Mouse (Mus musculus) kidney, embryonic 15.5 days (tissue): ENCODE measurements around the gene Zmynd8. TPM values are rescaled to one million over a fixed set of nuclear protein-coding genes. Genes with fewer than 3 reads are reported as not detected.
"Not testable (repeated sequence)": the region's sequence is repeated elsewhere in the genome, so short reads cannot be mapped to it uniquely, and the experiment has no call there.

Experiments
- ATAC-seq: fragments of 200-750 bp; cut with Nextera tagmentation; replicated peaks from 2 replicates; pipeline ENCODE4 v1.8.0; 2017; ENCODE audit warnings: moderate TSS enrichment; ENCODE audit not compliant: low FRiP score
- H3K27ac ChIP-seq: fragments of 300-500 bp; sonication (generic); 2 replicates; pipeline ENCODE4 v1.5.1; 2015; ENCODE audit warnings: mild to moderate bottlenecking, inconsistent platforms
- H3K27me3 ChIP-seq: fragments of 300-500 bp; sonication (generic); 2 replicates; pipeline ENCODE4 v1.6.1; 2015; ENCODE audit warnings: inconsistent platforms
- H3K36me3 ChIP-seq: fragments of 300-500 bp; sonication (generic); 2 replicates; pipeline ENCODE4 v1.6.1; 2015; ENCODE audit warnings: inconsistent platforms
- H3K4me1 ChIP-seq: fragments of 300-500 bp; sonication (generic); 2 replicates; pipeline ENCODE4 v1.6.1; 2015; ENCODE audit warnings: inconsistent platforms
- H3K4me2 ChIP-seq: fragments of 300-500 bp; sonication (generic); 2 replicates; pipeline ENCODE4 v1.6.1; 2015; ENCODE audit warnings: moderate library complexity, mild to moderate bottlenecking, inconsistent platforms
- H3K4me3 ChIP-seq: fragments of 300-500 bp; sonication (generic); replicated peaks from 2 replicates; pipeline ENCODE4 v1.5.1; 2015; ENCODE audit warnings: mild to moderate bottlenecking, inconsistent platforms
- H3K9ac ChIP-seq: fragments of 300-500 bp; sonication (generic); 2 replicates; pipeline ENCODE4 v1.6.1; 2015; ENCODE audit warnings: mild to moderate bottlenecking, inconsistent platforms
- H3K9me3 ChIP-seq: fragments of 300-500 bp; sonication (generic); replicated peaks from 2 replicates; pipeline ENCODE4 v1.6.1; 2016; ENCODE audit warnings: inconsistent platforms
- WGBS: fragments of 180-500 bp; shearing (Covaris S2); methylation state at CpG from one replicate; pipeline ENCODE4 v1.1.7; 2015; ENCODE audit warnings: mixed read lengths; 5-methylcytosine and 5-hydroxymethylcytosine counted together
- polyA plus RNA-seq: library from polyadenylated mRNA; unstranded; fragments of >200 nt; fragmentation: Nextera tagmentation; extraction: Ambion mirVana; gene quantifications from 2 replicates; pipeline ENCODE4 v1.2.1, GENCODE M21; 2015

Gene Zmynd8
- polyA plus RNA-seq, 1 experiment from 2014 or later = 67.1 TPM

DNA sequence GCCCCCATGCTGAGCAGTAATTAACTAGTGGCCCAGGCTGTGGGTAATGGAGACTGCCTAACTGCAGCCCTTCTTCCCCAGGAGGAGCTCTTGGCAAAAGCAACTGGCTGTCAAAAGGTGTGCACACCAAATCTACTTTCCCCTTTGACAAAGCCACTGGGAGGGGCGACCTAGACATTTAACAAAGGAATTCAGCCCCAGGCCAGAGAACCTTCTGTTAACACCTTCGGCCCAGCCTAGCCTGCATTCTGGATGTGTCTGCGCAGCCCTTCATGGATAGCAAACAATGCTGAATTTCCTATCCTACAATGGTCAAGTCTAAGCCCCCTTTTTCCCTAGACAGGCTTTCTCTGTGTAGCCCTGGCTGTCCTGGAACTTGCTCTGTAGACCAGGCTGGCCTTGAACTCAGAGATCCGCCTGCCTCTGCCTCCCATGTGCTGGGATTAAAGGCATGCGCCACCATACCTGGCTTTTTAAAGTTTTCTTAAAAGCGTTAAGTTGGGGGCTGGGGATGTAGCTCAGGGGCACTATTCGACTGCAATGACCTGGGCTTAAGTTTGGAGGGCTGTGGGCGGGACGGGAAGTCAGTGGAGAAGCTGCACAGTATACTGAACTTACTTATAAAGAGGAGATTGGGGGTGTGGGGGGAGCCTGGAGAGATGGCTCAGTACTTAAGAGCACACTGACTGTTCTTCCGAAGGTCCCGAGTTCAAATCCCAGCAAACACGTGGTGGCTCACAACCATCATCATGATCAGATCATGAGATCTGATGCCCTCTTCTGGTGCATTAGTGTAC, 90.4 kb downstream of the Zmynd8 start:
- Histone ChIP-seq H3K36me3 (peaks cover 93% of the 10 kb centered on the region), H3K4me1 (no peaks in the 10 kb centered on the region), H3K4me2 (no peak overlapping the region), H3K9me3 (no peaks in the 10 kb centered on the region), H3K27me3 (no peaks in the 10 kb centered on the region), H3K27ac (no peak overlapping the region), H3K9ac (no peak overlapping the region), H3K4me3 (no peak overlapping the region)
- ATAC-seq = no peak
- WGBS = 97% methylated on average over 12 of the region's 12 CpGs

DNA sequence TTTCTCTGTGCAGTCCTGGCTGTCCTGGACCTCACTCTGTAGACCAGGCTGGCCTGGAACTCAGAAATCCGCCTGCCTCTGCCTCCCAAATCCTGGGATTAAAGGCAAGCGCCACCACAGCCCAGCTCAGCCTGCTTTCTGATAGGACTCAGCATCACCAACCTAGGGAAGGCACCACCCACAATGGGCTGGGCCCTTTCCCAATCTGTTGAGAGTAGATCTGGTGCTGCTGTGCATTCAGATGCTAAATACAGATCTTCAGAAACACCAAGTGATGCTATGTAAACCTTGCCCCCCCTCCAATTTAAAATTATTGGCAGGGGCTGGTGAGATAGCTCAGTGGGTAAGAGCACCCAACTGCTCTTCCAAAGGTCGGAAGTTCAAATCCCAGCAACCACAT, 98.6 kb downstream of the Zmynd8 start:
- ATAC-seq, H3K9me3 ChIP-seq, H3K4me1 ChIP-seq, H3K9ac ChIP-seq, H3K4me3 ChIP-seq, H3K27ac ChIP-seq, H3K27me3 ChIP-seq, H3K4me2 ChIP-seq: not testable (repeated sequence)
- H3K36me3 ChIP-seq = peaks cover 89% of the 10 kb centered on the region
- 95% methylated on average over 3 of the region's 3 CpGs for WGBS

DNA sequence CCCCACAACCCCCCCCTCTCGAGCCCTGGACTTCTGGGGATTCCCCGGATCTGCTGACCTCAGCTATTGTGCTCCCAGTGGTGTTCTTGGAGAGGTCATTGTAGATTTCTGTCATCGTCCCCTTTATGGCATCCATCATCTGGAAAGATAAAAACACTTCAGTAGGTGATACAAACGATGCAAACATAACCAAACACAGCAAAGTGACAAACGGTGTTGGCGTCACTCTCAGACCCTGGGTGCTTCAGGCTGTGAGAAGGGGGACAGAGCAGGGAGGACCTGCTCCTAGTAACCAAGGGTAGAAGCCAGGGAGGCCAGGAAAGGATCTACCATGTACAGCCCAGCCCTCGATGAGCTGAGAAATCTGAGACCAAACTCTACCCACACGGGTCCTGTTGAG, 100.9 kb downstream of the Zmynd8 start:
- Histone ChIP-seq H3K4me2 (no peak overlapping the region), H3K4me1 (peaks cover 2% of the 10 kb centered on the region; the same call in 1 of the 2 replicates), H3K27ac (no peak overlapping the region), H3K36me3 (peaks cover 92% of the 10 kb centered on the region), H3K9ac (no peak overlapping the region), H3K27me3 (no peaks in the 10 kb centered on the region), H3K9me3 (no peaks in the 10 kb centered on the region), H3K4me3 (no peak overlapping the region)
- 69% methylated on average over 8 of the region's 8 CpGs for WGBS
- ATAC-seq = no peak

DNA sequence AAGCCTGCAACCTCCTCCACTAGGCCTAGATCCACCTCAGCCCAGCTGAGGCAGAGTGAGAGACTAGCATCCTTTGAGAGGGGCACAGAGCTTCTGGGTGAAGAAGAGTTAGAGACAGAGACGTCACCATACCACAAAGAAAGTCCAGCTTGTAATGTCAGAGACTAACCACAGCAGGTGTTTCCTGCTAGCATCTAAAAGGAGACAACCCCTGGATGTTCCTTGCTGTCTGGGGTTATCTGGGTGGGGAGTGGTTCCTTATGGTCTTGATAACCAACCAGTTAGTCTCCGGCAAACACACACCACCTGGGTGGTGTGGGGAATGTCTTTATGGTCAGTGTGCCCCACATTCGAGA, 105.6 kb downstream of the Zmynd8 start:
- H3K4me2 ChIP-seq = no peak overlapping the region
- no peaks in the 10 kb centered on the region for H3K27me3 ChIP-seq
- H3K27ac ChIP-seq = 0 out of 2 replicates have a peak overlapping the region, but pooled peaks have one; percentile 9
- ATAC-seq = no peak
- no peak overlapping the region for H3K9ac ChIP-seq
- peaks cover 95% of the 10 kb centered on the region for H3K36me3 ChIP-seq
- H3K9me3 ChIP-seq = no peaks in the 10 kb centered on the region
- WGBS = 83% methylated on average over 3 of the region's 3 CpGs
- no peak overlapping the region for H3K4me3 ChIP-seq
- H3K4me1 ChIP-seq = peaks cover 10% of the 10 kb centered on the region

DNA sequence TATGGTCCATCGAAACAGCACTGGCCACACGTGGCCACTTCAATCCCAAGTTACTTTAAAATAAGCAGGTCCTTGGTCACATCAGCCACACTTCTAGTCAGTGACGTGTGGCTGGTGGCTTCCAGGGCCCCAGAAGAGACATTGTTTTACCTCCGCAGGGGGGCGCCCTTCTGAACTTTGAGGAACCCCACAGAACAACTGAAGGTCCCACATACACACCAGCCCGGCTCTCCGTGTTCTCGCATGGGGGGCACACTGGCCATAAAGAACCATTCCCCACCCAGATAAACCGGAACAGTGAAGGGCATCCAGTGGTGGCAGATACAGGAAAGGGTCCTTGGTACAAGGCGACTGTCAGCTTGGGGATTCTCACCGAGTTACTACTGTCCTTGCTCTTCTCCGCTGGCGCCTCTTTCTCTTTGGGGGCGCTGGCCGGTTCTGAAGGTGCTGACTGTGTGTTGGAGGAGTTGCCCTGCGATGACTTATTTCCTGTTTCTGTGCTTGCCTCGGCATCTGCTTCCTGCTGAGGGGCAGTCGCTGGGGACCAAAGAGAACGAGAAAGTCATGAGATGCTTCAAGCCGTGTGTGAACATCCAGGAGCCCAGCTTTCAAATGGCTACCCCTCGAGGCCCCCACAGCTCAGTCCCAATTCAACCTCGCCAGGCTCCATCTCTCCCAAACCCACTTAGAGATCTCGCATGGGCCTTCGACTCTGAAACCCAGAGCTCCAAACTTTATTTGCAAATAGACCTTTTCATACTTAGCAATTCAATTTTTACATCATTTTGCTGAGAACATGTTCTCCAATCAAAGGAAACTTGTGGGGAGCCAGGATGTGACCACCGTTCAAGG, 106.2 kb downstream of the Zmynd8 start:
- peaks cover 94% of the 10 kb centered on the region for H3K36me3 ChIP-seq
- whole genome bisulfite sequencing = 89% methylated on average over 25 of the region's 25 CpGs
- H3K9me3 ChIP-seq = no peaks in the 10 kb centered on the region
- H3K4me3 ChIP-seq = no peak overlapping the region
- H3K4me2 ChIP-seq = no peak overlapping the region
- H3K4me1 ChIP-seq = peaks cover 16% of the 10 kb centered on the region
- H3K9ac ChIP-seq = no peak overlapping the region
- 0 out of 2 replicates have a peak overlapping the region, but pooled peaks have one; percentile 9 for H3K27ac ChIP-seq
- no peak for ATAC-seq
- no peaks in the 10 kb centered on the region for H3K27me3 ChIP-seq

DNA sequence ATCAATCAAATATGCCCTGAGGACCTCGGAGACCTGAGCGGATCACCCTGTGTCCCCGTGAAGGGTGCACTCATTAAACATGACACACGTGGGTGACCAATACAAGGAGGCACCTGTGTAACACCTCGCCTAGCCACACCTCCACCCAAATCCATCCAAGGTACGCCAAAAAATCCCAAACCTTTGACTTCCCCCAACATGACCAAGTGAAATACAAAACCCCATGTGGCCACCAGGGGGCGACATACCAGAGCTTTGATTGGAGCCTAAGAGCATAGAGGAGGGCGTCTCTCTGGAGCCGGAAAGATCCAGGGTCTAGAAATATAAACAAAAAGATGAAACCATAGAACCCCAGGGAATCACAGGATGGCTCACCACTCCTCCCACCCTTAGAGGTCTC, 107.2 kb downstream of the Zmynd8 start:
- Histone ChIP-seq H3K36me3 (peaks cover 94% of the 10 kb centered on the region), H3K27ac (0 out of 2 replicates have a peak overlapping the region, but pooled peaks have one; percentile 14), H3K4me3 (no peak overlapping the region), H3K9ac (no peak overlapping the region), H3K27me3 (no peaks in the 10 kb centered on the region), H3K4me2 (no peak overlapping the region), H3K4me1 (peaks cover 23% of the 10 kb centered on the region), H3K9me3 (no peaks in the 10 kb centered on the region)
- no peak for ATAC-seq
- WGBS = 69% methylated on average over 9 of the region's 9 CpGs

DNA sequence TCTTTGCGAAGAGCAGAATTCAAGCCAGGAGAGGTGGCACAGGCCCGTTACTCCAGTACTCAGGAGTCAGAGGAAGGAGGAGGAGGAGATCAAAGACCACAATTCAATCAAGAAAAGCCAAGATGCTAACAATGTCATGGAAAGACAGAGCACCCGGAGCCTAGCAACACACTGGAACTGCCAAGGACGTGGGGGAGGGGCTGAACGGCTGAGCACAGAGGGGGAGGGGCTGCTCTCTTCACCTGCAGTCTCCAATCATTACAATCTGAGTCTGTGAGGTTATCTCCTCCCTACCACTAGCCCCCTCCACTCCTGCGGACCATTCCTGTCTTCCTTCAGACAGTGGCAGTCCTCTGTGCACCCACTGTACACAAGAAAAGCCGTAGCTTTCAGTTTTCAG, 107.8 kb downstream of the Zmynd8 start:
- Histone ChIP-seq H3K36me3 (peaks cover 94% of the 10 kb centered on the region), H3K9me3 (no peaks in the 10 kb centered on the region), H3K27ac (peak overlapping the region; percentile 14; the same call in 1 of the 2 replicates), H3K9ac (no peak overlapping the region), H3K27me3 (no peaks in the 10 kb centered on the region), H3K4me1 (peaks cover 23% of the 10 kb centered on the region), H3K4me2 (no peak overlapping the region), H3K4me3 (no peak overlapping the region)
- WGBS = 40% methylated on average over 7 of the region's 7 CpGs
- ATAC-seq = no peak

DNA sequence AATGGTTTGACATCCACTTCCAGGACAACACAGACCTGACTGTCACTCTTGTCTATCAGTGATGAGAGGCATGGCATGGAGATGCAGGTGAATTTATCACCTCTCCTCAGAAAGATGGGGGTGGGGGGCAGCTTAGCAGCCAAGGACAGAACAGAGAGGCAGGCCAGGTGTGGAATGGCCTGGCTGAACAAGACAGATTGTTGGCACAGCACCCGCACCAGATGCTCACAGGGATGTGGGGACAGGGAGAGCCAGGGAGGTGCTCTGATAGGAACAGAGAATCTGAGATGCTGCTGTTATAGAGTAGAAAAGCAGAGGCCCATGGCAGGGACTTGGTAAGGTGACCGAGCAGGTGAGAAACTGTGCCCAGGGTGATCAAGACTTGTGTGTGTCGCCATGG, 109.1 kb downstream of the Zmynd8 start:
- no peak overlapping the region for H3K27ac ChIP-seq
- peaks cover 97% of the 10 kb centered on the region for H3K36me3 ChIP-seq
- H3K4me3 ChIP-seq = no peak overlapping the region
- no peak overlapping the region for H3K9ac ChIP-seq
- H3K4me1 ChIP-seq = peaks cover 25% of the 10 kb centered on the region
- H3K27me3 ChIP-seq = no peaks in the 10 kb centered on the region
- WGBS = 93% methylated on average over 3 of the region's 3 CpGs
- no peaks in the 10 kb centered on the region for H3K9me3 ChIP-seq
- H3K4me2 ChIP-seq = no peak overlapping the region
- no peak for ATAC-seq

DNA sequence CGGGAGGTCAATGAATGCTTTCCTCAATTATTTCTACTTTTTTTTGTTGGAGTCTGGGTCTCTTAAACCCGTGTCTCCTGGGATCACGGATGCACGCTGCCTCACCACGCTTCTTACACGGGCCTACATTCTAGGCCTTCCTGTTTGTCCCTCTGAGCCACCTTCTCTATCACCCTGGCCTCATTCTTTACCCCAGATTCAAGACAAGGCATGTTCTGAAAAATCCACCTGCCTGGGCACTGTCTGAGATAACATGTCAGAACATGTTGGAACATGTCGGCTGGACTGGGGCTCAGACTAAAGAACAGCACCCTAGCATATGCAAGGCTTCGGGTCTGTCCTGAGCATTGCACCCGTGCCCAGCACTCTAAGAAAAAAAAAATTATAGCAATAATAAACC, 110.0 kb downstream of the Zmynd8 start:
- no peak overlapping the region for H3K9ac ChIP-seq
- no peak overlapping the region for H3K4me2 ChIP-seq
- peaks cover 97% of the 10 kb centered on the region for H3K36me3 ChIP-seq
- H3K4me1 ChIP-seq = peaks cover 25% of the 10 kb centered on the region
- H3K9me3 ChIP-seq = no peaks in the 10 kb centered on the region
- ATAC-seq = no peak
- no peak overlapping the region for H3K27ac ChIP-seq
- no peaks in the 10 kb centered on the region for H3K27me3 ChIP-seq
- 94% methylated on average over 9 of the region's 9 CpGs for whole genome bisulfite sequencing
- no peak overlapping the region for H3K4me3 ChIP-seq

DNA sequence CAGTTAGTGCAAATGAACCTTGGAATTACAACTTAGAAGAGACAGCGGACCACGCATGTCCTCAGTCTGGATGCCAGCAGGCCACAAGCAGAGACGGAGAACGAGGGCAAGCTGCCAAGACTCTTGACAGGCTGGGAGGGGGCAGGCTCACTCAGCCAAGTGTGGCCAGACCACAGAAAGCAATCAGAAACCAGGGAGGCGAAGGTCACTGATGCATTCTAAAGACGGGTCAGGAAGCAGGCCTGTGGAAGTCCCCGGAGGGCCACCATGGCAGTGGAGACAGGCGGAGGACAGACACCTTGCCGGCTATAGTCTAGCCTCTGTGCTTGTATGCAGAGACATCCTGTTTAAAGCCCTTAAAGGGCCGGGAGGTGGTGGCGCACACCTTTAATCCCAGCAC, 110.8 kb downstream of the Zmynd8 start:
- peak; percentile 66 for ATAC-seq
- 29% methylated on average over 11 of the region's 11 CpGs for WGBS
- H3K36me3 ChIP-seq = peaks cover 97% of the 10 kb centered on the region

DNA sequence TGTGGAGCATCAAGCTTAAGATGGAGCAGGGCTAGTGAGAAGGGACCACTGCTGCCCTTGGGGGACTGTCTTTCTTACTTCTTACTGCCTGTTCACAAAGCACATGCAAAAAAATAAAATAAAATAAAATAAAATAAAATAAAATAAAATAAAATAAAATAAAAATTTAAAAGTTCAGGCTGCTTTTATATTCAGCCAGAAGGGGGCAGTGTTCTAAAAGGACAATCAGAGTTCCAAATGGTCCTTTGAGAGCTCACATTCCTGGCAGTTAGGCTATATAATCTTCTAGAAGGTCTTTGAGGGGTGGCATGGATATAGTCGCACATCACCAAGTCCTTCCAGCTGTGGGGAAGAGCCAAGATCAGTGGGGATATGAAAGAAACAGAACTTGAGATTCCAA, 112.3 kb downstream of the Zmynd8 start:
- H3K4me2 ChIP-seq = no peak overlapping the region
- H3K4me3 ChIP-seq = no peak overlapping the region
- peaks cover 27% of the 10 kb centered on the region for H3K4me1 ChIP-seq
- 64% methylated on average over 1 of the region's 1 CpGs for WGBS
- ATAC-seq = no peak
- no peak overlapping the region for H3K9ac ChIP-seq
- H3K27me3 ChIP-seq = no peaks in the 10 kb centered on the region
- H3K27ac ChIP-seq = no peak overlapping the region
- H3K9me3 ChIP-seq = no peaks in the 10 kb centered on the region
- peaks cover 95% of the 10 kb centered on the region for H3K36me3 ChIP-seq

More for the DNA sequence above, 110.8 kb downstream of the Zmynd8 start:
- Histone ChIP-seq H3K4me3 (no peak overlapping the region), H3K27me3 (no peaks in the 10 kb centered on the region), H3K27ac (peak overlapping the region; percentile 68), H3K4me2 (no peak overlapping the region), H3K9me3 (no peaks in the 10 kb centered on the region), H3K4me1 (peaks cover 25% of the 10 kb centered on the region), H3K9ac (no peak overlapping the region)

DNA sequence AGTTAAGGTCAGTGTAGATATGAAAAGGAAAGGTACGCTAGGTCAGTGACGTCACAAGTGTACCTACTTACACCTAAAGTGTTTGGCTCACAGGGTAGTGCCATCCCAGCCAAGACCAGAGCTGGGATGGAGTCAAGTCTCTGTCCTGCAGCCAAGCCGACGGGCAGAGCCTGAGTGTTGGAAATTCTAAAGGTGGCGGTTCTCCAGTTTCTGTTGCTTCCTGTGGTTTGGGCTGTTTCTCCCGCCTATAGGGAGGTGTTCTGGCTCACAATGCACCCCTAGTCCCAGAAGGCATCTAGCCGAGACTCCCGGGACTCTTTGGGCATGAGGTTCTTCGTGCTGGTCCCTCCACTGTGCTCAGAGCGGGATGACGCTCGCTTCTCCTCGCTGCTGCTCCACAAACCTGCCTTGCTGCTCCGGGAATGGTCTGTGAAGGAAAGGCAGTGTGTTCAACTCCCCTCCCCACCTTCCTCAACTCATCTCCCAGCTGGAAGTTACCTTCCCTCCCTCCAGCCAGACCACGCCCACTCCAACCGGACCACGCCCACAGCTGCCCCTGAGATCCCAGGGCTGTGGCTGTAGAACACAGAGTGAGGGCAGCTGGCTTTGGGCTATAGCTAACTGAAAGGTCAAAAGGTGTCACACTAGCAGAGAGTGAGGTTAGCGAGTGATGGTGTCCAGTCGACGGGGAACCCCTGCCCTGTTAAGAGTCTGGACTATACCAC, 113.3 kb downstream of the Zmynd8 start:
- Histone ChIP-seq H3K36me3 (peaks cover 88% of the 10 kb centered on the region), H3K9me3 (no peaks in the 10 kb centered on the region)
- no peak for ATAC-seq

More for the DNA sequence above, 113.3 kb downstream of the Zmynd8 start:
- Histone ChIP-seq H3K4me2 (no peak overlapping the region), H3K27ac (no peak overlapping the region), H3K4me3 (no peak overlapping the region), H3K9ac (no peak overlapping the region), H3K27me3 (no peaks in the 10 kb centered on the region), H3K4me1 (peaks cover 21% of the 10 kb centered on the region)
- 90% methylated on average over 20 of the region's 20 CpGs for WGBS
